Mouse (Mus musculus): ENCODE measurements around the gene Cxcl17. TPM values are rescaled to one million over a fixed set of nuclear protein-coding genes. Genes with fewer than 3 reads are reported as not detected.

Gene Cxcl17
- polyA plus RNA-seq, 1 experiment from 2014 or later: 0.65 TPM

DNA sequence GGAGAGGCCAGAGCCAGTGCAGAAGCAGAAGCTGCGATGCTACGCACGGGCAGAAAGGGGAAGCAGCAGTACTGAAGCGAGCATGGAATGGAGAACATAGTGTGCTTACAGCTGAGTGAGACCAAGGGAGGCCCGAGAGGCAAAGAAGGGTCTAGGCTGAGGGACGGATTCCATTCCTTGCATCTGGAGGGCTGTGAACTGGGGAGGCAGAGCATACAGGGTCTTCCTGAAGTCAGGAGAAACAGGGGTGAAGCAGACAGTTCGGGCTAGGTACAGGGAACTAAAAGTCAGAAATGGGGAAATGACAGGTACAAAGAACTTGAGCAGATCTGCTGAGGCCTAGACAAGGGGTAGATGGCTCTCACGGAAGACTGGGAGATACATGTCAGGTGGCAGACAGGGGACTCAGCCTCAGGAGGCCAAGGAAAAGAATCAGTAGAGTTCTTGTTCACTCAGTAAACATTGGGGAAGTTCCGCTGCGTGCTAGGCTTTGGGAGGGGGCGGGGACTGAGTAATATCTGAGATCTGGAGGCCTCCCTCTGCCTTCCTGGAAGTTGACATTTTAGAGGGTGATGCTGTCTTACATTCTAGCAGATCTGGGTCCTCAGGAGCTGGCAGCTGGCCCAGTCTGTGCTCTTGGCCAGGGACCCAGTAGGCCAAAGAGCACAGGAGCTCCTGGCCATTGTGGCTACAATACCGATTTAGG lies 26.7 kb downstream of the Cxcl17 start:
- H3K9me3 ChIP-seq: no peaks in the 10 kb centered on the region
- WGBS: 85% methylated on average over 12 of the region's 12 CpGs
- no peaks in the 10 kb centered on the region for H3K27me3 ChIP-seq
- no peak overlapping the region for H3K4me2 ChIP-seq (replicated peaks)
- H3K4me1 ChIP-seq: peaks cover 10% of the 10 kb centered on the region
- no peak for ATAC-seq (ENCODE audit: low FRiP score, low read depth)
- no peak overlapping the region for H3K27ac ChIP-seq (replicated peaks)
- H3K9ac ChIP-seq (replicated peaks): no peak overlapping the region
- no peak overlapping the region for H3K4me3 ChIP-seq
- peaks cover 49% of the 10 kb centered on the region for H3K36me3 ChIP-seq

DNA sequence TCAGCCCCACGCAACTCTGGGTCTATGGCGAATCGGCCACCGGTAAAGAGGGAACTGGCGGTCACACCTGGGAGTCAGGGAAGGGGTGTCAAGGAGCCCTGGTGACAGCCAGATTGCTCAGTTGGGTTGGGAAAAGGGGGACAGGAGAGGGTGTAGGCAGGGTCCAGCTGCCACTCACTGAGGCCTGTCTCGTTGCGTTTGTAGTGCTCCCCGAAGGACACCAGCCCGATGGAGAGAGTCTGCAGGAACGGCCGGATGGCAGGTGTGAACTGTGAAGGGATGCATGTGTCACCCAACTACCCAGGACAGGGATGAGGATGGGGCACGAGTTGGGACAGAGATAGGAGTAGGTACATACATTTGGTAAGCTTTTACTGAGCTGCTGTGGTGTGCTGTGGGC lies 27.4 kb downstream of the Cxcl17 start:
- Histone ChIP-seq H3K36me3 (peaks cover 49% of the 10 kb centered on the region), H3K9ac (replicated peaks) (no peak overlapping the region)

GRCm38 (mm10) chr7:25384818-25385217 lies 27.9 kb downstream of the Cxcl17 start:
- no peak for ATAC-seq (ENCODE audit: low FRiP score, low read depth)
- no peak overlapping the region for H3K4me2 ChIP-seq (replicated peaks)
- peaks cover 4% of the 10 kb centered on the region for H3K4me1 ChIP-seq
- H3K9ac ChIP-seq (replicated peaks): no peak overlapping the region
- H3K27ac ChIP-seq (replicated peaks): no peak overlapping the region
- no peaks in the 10 kb centered on the region for H3K9me3 ChIP-seq
- H3K4me3 ChIP-seq: no peak overlapping the region
- H3K27me3 ChIP-seq: peaks cover 10% of the 10 kb centered on the region
- WGBS: 90% methylated on average over 9 of the region's 9 CpGs
- peaks cover 49% of the 10 kb centered on the region for H3K36me3 ChIP-seq

More for the DNA sequence above, 27.4 kb downstream of the Cxcl17 start:
- no peak overlapping the region for H3K4me2 ChIP-seq (replicated peaks)
- no peak overlapping the region for H3K4me3 ChIP-seq
- WGBS: 94% methylated on average over 12 of the region's 12 CpGs
- H3K27me3 ChIP-seq: peaks cover 7% of the 10 kb centered on the region
- H3K27ac ChIP-seq (replicated peaks): no peak overlapping the region
- peaks cover 4% of the 10 kb centered on the region; the same call in 1 of the 2 replicates for H3K4me1 ChIP-seq
- H3K9me3 ChIP-seq: no peaks in the 10 kb centered on the region
- no peak for ATAC-seq (ENCODE audit: low FRiP score, low read depth)

DNA sequence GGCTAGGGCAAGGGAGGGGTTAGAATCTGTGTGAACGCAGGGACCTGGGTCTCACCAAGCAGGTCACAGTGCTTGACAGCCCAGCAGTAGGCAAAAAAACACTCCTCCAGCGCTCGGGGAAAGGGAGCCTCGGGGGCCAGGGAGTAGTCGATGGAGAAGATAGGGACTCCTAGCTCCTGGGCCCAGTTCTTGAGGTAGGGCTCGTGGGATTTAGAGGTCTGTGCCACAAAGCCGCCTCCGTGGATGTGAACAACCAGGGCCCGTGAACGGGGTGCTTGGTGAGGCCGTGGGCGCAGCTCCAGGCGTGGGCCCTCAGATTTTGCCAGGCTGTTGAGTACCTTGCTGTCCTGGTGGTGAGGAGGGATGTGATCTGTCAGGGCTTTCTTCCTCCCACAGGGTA lies 28.4 kb downstream of the Cxcl17 start:
- Histone ChIP-seq H3K36me3 (peaks cover 49% of the 10 kb centered on the region), H3K9ac (replicated peaks) (no peak overlapping the region), H3K9me3 (no peaks in the 10 kb centered on the region), H3K4me1 (peaks cover 9% of the 10 kb centered on the region), H3K4me3 (no peak overlapping the region), H3K4me2 (replicated peaks) (no peak overlapping the region), H3K27me3 (peaks cover 10% of the 10 kb centered on the region), H3K27ac (replicated peaks) (no peak overlapping the region)
- ATAC-seq (ENCODE audit: low FRiP score, low read depth): no peak
- WGBS: 86% methylated on average over 13 of the region's 13 CpGs

DNA sequence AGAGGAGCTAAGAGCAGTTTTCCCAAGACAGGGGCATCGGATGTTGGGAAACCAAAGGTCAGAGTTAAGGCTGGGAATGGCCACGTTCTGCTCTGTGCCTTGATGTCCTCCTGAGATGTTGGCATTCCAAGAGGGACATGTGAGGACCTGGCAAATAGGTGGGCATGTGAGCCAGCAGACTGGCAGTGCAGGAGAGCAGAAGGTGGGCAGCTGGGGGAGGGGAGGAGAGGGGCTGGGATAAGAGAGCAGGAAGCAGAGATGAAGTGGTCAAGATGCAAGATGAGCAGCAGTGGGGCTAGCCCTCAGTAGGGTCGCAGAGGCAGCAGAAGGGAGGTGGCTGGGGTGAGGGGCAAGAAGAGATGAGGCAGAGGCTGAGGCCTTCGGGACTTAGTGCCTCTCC lies 28.8 kb downstream of the Cxcl17 start:
- Histone ChIP-seq H3K4me2 (replicated peaks) (no peak overlapping the region), H3K4me1 (peaks cover 11% of the 10 kb centered on the region), H3K27ac (replicated peaks) (no peak overlapping the region), H3K36me3 (peaks cover 49% of the 10 kb centered on the region), H3K4me3 (no peak overlapping the region), H3K27me3 (peaks cover 14% of the 10 kb centered on the region), H3K9ac (replicated peaks) (no peak overlapping the region), H3K9me3 (no peaks in the 10 kb centered on the region)
- no peak for ATAC-seq (ENCODE audit: low FRiP score, low read depth)
- WGBS: 89% methylated on average over 4 of the region's 4 CpGs

DNA sequence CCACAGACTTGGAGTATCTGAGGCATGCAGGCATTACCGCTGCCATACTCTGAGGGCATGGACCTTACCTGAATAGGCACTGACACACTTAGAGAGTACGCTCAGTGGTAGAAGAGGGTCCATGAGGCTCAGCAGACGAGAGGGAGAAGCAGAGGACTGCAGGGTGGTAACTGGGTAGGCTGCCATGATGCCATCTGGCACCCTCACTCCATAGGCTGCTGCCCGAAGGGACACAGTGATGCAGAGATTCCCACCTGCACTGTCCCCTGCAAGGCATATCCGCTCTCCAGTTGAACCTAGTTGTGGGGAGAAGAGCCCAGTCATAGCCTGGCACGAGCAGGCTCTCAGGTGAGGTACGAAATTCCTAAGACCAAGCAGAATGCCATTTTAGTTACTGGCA lies 29.3 kb downstream of the Cxcl17 start:
- Histone ChIP-seq H3K9ac (replicated peaks) (no peak overlapping the region), H3K27me3 (peaks cover 19% of the 10 kb centered on the region), H3K9me3 (no peaks in the 10 kb centered on the region), H3K36me3 (peaks cover 47% of the 10 kb centered on the region), H3K27ac (replicated peaks) (no peak overlapping the region), H3K4me2 (replicated peaks) (no peak overlapping the region), H3K4me3 (no peak overlapping the region), H3K4me1 (peaks cover 11% of the 10 kb centered on the region)
- 86% methylated on average over 7 of the region's 7 CpGs for WGBS
- no peak for ATAC-seq (ENCODE audit: low FRiP score, low read depth)

DNA sequence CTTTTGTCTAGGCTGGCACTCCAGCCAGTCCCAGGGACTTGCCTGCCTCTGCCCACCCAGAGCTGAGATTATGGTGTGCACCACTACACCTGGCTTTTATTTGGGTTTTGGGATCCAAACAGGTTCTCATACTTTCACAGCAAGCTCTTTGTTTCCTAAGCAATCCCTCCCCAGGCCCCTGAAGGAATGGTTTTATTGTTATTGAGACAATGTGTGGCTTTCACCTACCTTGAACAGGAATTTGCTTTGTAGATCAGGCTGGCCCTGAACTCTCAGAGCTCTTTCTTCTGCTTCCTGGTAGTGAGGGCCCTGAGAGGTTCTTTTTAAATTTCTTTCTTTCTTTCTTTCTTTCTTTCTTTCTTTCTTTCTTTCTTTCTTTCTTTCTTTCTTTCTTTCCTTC lies 30.1 kb downstream of the Cxcl17 start:
- no peak overlapping the region for H3K4me3 ChIP-seq
- no peaks in the 10 kb centered on the region for H3K9me3 ChIP-seq
- H3K9ac ChIP-seq (replicated peaks): no peak overlapping the region
- no peak for ATAC-seq (ENCODE audit: low FRiP score, low read depth)
- H3K36me3 ChIP-seq: peaks cover 38% of the 10 kb centered on the region
- H3K27ac ChIP-seq (replicated peaks): no peak overlapping the region
- peaks cover 22% of the 10 kb centered on the region for H3K27me3 ChIP-seq
- peaks cover 11% of the 10 kb centered on the region for H3K4me1 ChIP-seq
- no peak overlapping the region for H3K4me2 ChIP-seq (replicated peaks)

GRCm38 (mm10) chr7:25381284-25381680 lies 31.4 kb downstream of the Cxcl17 start:
- Histone ChIP-seq H3K9me3 (no peaks in the 10 kb centered on the region), H3K4me3 (no peak overlapping the region), H3K4me2 (replicated peaks) (no peak overlapping the region), H3K9ac (replicated peaks) (no peak overlapping the region), H3K27ac (replicated peaks) (no peak overlapping the region), H3K36me3 (peaks cover 32% of the 10 kb centered on the region), H3K4me1 (peaks cover 20% of the 10 kb centered on the region), H3K27me3 (peaks cover 22% of the 10 kb centered on the region)
- 39% methylated on average over 3 of the region's 3 CpGs for WGBS
- ATAC-seq (ENCODE audit: low FRiP score, low read depth): no peak

- H3K4me2 ChIP-seq (replicated peaks): peak overlapping the region; percentile 73
- no peaks in the 10 kb centered on the region for H3K9me3 ChIP-seq
- H3K27ac ChIP-seq (replicated peaks): no peak overlapping the region
- 52% methylated on average over 18 of the region's 18 CpGs for WGBS
- H3K36me3 ChIP-seq: peaks cover 26% of the 10 kb centered on the region
- H3K9ac ChIP-seq (replicated peaks): peak overlapping the region; percentile 63
- H3K4me3 ChIP-seq: 0 out of 2 replicates have a peak overlapping the region, but pooled peaks have one; percentile 43
- H3K27me3 ChIP-seq: peaks cover 22% of the 10 kb centered on the region
- H3K4me1 ChIP-seq: peaks cover 20% of the 10 kb centered on the region
- no peak for ATAC-seq (ENCODE audit: low FRiP score, low read depth)
Measured at GRCm38 (mm10) chr7:25380392-25381283, 32.0 kb downstream of the Cxcl17 start.

- Histone ChIP-seq H3K27ac (replicated peaks) (no peak overlapping the region), H3K36me3 (peaks cover 18% of the 10 kb centered on the region), H3K9ac (replicated peaks) (peak overlapping the region; percentile 63), H3K4me3 (peak overlapping the region; percentile 43), H3K9me3 (no peaks in the 10 kb centered on the region), H3K4me1 (peaks cover 20% of the 10 kb centered on the region), H3K27me3 (peaks cover 22% of the 10 kb centered on the region), H3K4me2 (replicated peaks) (peak overlapping the region; percentile 73)
- ATAC-seq (ENCODE audit: low FRiP score, low read depth): peak; percentile 66
- WGBS: 2% methylated on average over 40 of the region's 42 CpGs
Measured at GRCm38 (mm10) chr7:25379551-25380351, 32.9 kb downstream of the Cxcl17 start.

- Histone ChIP-seq H3K4me3 (no peak overlapping the region), H3K4me1 (peaks cover 20% of the 10 kb centered on the region), H3K4me2 (replicated peaks) (no peak overlapping the region), H3K9ac (replicated peaks) (no peak overlapping the region), H3K36me3 (peaks cover 6% of the 10 kb centered on the region; the same call in 1 of the 2 replicates), H3K27ac (replicated peaks) (no peak overlapping the region), H3K9me3 (no peaks in the 10 kb centered on the region), H3K27me3 (peaks cover 22% of the 10 kb centered on the region)
- ATAC-seq (ENCODE audit: low FRiP score, low read depth): no peak
- WGBS: 82% methylated on average over 13 of the region's 13 CpGs
Measured at GRCm38 (mm10) chr7:25378181-25379100, 34.2 kb downstream of the Cxcl17 start.

All from midbrain, embryonic 12.5 days (tissue).